Mouse (Mus musculus) activated CD4-positive, CD25-positive, alpha-beta regulatory T cell, adult 9 weeks (primary cell): Measurements from ENCODE around the gene Pdzk1ip1. TPM values are rescaled to one million over a fixed set of nuclear protein-coding genes. Genes with fewer than 3 reads are reported as not detected.

Experiments used
- polyA plus RNA-seq: library from polyadenylated mRNA; unstranded; fragments of 100-300 nt; shearing (Covaris generic); gene quantifications from one replicate; pipeline ENCODE4 v1.2.1, GENCODE M21; 2017

The Pdzk1ip1 gene
- 28.2 TPM for polyA plus RNA-seq

GRCm38 (mm10) chr4:115088611-115089338 lies at the start of gene Pdzk1ip1:
Pdzk1ip1 (plus strand) TSS chr4:115088708.

GRCm38 (mm10) chr4:115056371-115056920 lies 32.1 kb upstream of the Pdzk1ip1 start, which contains the start of gene Tal1:
Tal1 (plus strand) TSS chr4:115056426.

GRCm38 (mm10) chr4:115133621-115134295 lies 45.2 kb downstream of the Pdzk1ip1 start, which contains the start of gene Cyp4x1:
Cyp4x1 (minus strand) TSS chr4:115134281.

Other genes starting within 250 kb of the Pdzk1ip1 start
- gene Foxd2, start 179.8 kb upstream of the Pdzk1ip1 start, polyA plus RNA-seq, result not detected
- gene Foxe3, start 162.7 kb upstream of the Pdzk1ip1 start, polyA plus RNA-seq, result not detected
- gene Cmpk1, start 101.5 kb upstream of the Pdzk1ip1 start, polyA plus RNA-seq, result 58.4 TPM
- gene Stil, start 88.5 kb upstream of the Pdzk1ip1 start, polyA plus RNA-seq, result 3.0 TPM
- not detected for gene Tal1, start 32.3 kb upstream of the Pdzk1ip1 start, polyA plus RNA-seq
- gene Cyp4x1, start 45.6 kb downstream of the Pdzk1ip1 start, polyA plus RNA-seq, result 0.09 TPM
- not detected for gene Cyp4a29, start 153.4 kb downstream of the Pdzk1ip1 start, polyA plus RNA-seq
- gene Cyp4a12a, start 210.3 kb downstream of the Pdzk1ip1 start, polyA plus RNA-seq, result not detected